Mouse (Mus musculus) brain, embryonic 14.5 days (tissue): ENCODE measurements around the gene Defb29.

Source experiments
- CTCF ChIP-seq: fragments of 200-500 bp; IDR thresholded peaks from 2 replicates; pipeline ENCODE4 v1.5.1; 2012; ENCODE audit warnings: inconsistent platforms, mild to moderate bottlenecking, moderate library complexity, borderline replicate concordance; ENCODE audit not compliant: insufficient read depth, insufficient read length; ENCODE audit errors: extremely low read depth
- POLR2A ChIP-seq: fragments of 200-500 bp; IDR thresholded peaks from 2 replicates; pipeline ENCODE4 v1.6.1; 2012; ENCODE audit warnings: mild to moderate bottlenecking, inconsistent platforms, borderline replicate concordance; ENCODE audit not compliant: poor library complexity, insufficient read depth, insufficient read length, severe bottlenecking; ENCODE audit errors: extremely low read depth

DNA sequence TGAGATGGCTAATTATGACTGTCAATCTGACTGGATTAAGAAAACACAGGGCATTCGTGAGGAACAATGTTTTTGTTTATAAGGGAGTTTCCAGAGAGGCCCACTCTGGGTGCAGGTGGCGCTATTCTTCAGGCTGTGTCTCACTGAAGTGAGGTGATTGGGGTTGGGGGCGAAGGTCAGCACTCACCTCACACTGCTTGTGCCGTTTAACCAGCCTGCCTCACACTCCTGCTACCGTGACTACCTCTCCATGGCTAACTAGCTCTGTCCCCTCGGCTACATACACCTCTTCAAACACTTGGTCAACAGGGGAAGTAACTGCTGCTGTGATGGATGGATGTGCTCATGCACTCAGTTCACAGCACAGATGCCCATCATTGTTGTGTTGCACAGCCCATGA, 49.1 kb upstream of the Defb29 start:
- TF ChIP-seq CTCF (no peak), POLR2A (no peak)
